Mouse (Mus musculus): ENCODE results near the gene Cks1b. TPM values are rescaled to one million over a fixed set of nuclear protein-coding genes. Genes with fewer than 3 reads are reported as not detected.

Gene Cks1b
- polyA plus RNA-seq, 1 experiment from 2014 or later = 356 TPM

- 97% methylated on average over 8 of the region's 8 CpGs for WGBS
- Histone ChIP-seq H3K4me2 (peak overlapping the region; percentile 50; the same call in 1 of the 2 replicates), H3K4me3 (no peak overlapping the region), H3K27me3 (replicated peaks) (no peaks in the 10 kb centered on the region), H3K9ac (no peak overlapping the region; the same call in 1 of the 2 replicates), H3K9me3 (replicated peaks) (0 out of 2 replicates have a peak, but pooled peaks cover 4% of the 10 kb centered on the region), H3K27ac (ENCODE audit: poor library complexity, severe bottlenecking) (no peak overlapping the region), H3K4me1 (replicated peaks) (peaks cover 21% of the 10 kb centered on the region), H3K36me3 (peaks cover 33% of the 10 kb centered on the region)
- no peak for ATAC-seq (ENCODE audit: insufficient number of reproducible peaks, low FRiP score)
These were observed 2.0 kb downstream of the Cks1b start for GRCm38 (mm10) chr3:89416158-89416557.

- Histone ChIP-seq H3K4me3 (peak within 1 kb of the TSS; percentile 65), H3K4me2 (peak within 1 kb of the TSS; percentile 75), H3K4me1 (replicated peaks) (peaks cover 16% of the 10 kb centered on the region), H3K36me3 (peaks cover 54% of the 10 kb centered on the region), H3K27me3 (replicated peaks) (no peaks in the 10 kb centered on the region), H3K9ac (peak within 1 kb of the TSS; percentile 68), H3K27ac (ENCODE audit: poor library complexity, severe bottlenecking) (peak within 1 kb of the TSS; percentile 40; the same call in 1 of the 2 replicates), H3K9me3 (replicated peaks) (0 out of 2 replicates have a peak, but pooled peaks cover 4% of the 10 kb centered on the region)
- peak; percentile 99 for ATAC-seq (ENCODE audit: insufficient number of reproducible peaks, low FRiP score)
- WGBS = 5% methylated on average over 28 of the region's 28 CpGs
These were observed 6.4 kb downstream of the Cks1b start, which contains the start of gene Flad1 for GRCm38 (mm10) chr3:89411490-89412393. Gene Flad1, minus strand, starts transcription at chr3:89411870.

GRCm38 (mm10) chr3:89410864-89411263, 7.3 kb downstream of the Cks1b start:
- Histone ChIP-seq H3K9me3 (replicated peaks) (0 out of 2 replicates have a peak, but pooled peaks cover 4% of the 10 kb centered on the region), H3K27ac (ENCODE audit: poor library complexity, severe bottlenecking) (no peak overlapping the region), H3K4me2 (peak overlapping the region; percentile 75), H3K4me3 (peak overlapping the region; percentile 65), H3K4me1 (replicated peaks) (peaks cover 11% of the 10 kb centered on the region), H3K36me3 (peaks cover 47% of the 10 kb centered on the region), H3K9ac (peak overlapping the region; percentile 68), H3K27me3 (replicated peaks) (no peaks in the 10 kb centered on the region)
- no peak for ATAC-seq (ENCODE audit: insufficient number of reproducible peaks, low FRiP score)
- WGBS = 79% methylated on average over 10 of the region's 10 CpGs

GRCm38 (mm10) chr3:89409701-89410100, 8.5 kb downstream of the Cks1b start:
- Histone ChIP-seq H3K4me3 (no peak overlapping the region), H3K36me3 (peaks cover 41% of the 10 kb centered on the region), H3K9ac (no peak overlapping the region), H3K27me3 (replicated peaks) (no peaks in the 10 kb centered on the region), H3K27ac (ENCODE audit: poor library complexity, severe bottlenecking) (no peak overlapping the region), H3K4me1 (replicated peaks) (peaks cover 11% of the 10 kb centered on the region), H3K9me3 (replicated peaks) (0 out of 2 replicates have a peak, but pooled peaks cover 2% of the 10 kb centered on the region), H3K4me2 (no peak overlapping the region)
- no peak for ATAC-seq (ENCODE audit: insufficient number of reproducible peaks, low FRiP score)
- 89% methylated on average over 3 of the region's 3 CpGs for WGBS

- no peak for ATAC-seq (ENCODE audit: insufficient number of reproducible peaks, low FRiP score)
- WGBS = 52% methylated on average over 16 of the region's 16 CpGs
- Histone ChIP-seq H3K9me3 (replicated peaks) (no peaks in the 10 kb centered on the region), H3K27ac (ENCODE audit: poor library complexity, severe bottlenecking) (no peak overlapping the region), H3K27me3 (replicated peaks) (no peaks in the 10 kb centered on the region), H3K9ac (no peak overlapping the region), H3K4me2 (peak overlapping the region; percentile 11; the same call in 1 of the 2 replicates), H3K36me3 (peaks cover 40% of the 10 kb centered on the region), H3K4me3 (no peak overlapping the region), H3K4me1 (replicated peaks) (peaks cover 11% of the 10 kb centered on the region)
These were observed 9.7 kb downstream of the Cks1b start for GRCm38 (mm10) chr3:89408448-89408847.

- Histone ChIP-seq H3K27ac (ENCODE audit: poor library complexity, severe bottlenecking) (no peak overlapping the region), H3K4me3 (no peak overlapping the region), H3K9me3 (replicated peaks) (no peaks in the 10 kb centered on the region), H3K36me3 (peaks cover 51% of the 10 kb centered on the region), H3K9ac (no peak overlapping the region), H3K27me3 (replicated peaks) (no peaks in the 10 kb centered on the region), H3K4me2 (no peak overlapping the region), H3K4me1 (replicated peaks) (peaks cover 11% of the 10 kb centered on the region)
- ATAC-seq (ENCODE audit: insufficient number of reproducible peaks, low FRiP score) = no peak
- WGBS = 89% methylated on average over 6 of the region's 6 CpGs
These were observed 11.3 kb downstream of the Cks1b start for GRCm38 (mm10) chr3:89406887-89407286.

- H3K4me3 ChIP-seq = no peak within 1 kb of the TSS
- H3K27ac ChIP-seq (ENCODE audit: poor library complexity, severe bottlenecking) = no peak within 1 kb of the TSS
- H3K4me2 ChIP-seq = no peak within 1 kb of the TSS
- H3K4me1 ChIP-seq (replicated peaks) = no peaks in the 10 kb centered on the region
- no peak for ATAC-seq (ENCODE audit: insufficient number of reproducible peaks, low FRiP score)
- WGBS = 75% methylated on average over 5 of the region's 5 CpGs
- H3K9ac ChIP-seq = no peak within 1 kb of the TSS
- H3K9me3 ChIP-seq (replicated peaks) = no peaks in the 10 kb centered on the region
- H3K36me3 ChIP-seq = peaks cover 52% of the 10 kb centered on the region
- no peaks in the 10 kb centered on the region for H3K27me3 ChIP-seq (replicated peaks)
These were observed 15.5 kb downstream of the Cks1b start, which contains the start of gene Lenep for GRCm38 (mm10) chr3:89402693-89403092. Gene Lenep, minus strand, starts transcription at chr3:89402793.

GRCm38 (mm10) chr3:89401329-89401728, 16.9 kb downstream of the Cks1b start:
- no peak overlapping the region for H3K4me2 ChIP-seq
- WGBS = 86% methylated on average over 7 of the region's 7 CpGs
- H3K9me3 ChIP-seq (replicated peaks) = no peaks in the 10 kb centered on the region
- no peak for ATAC-seq (ENCODE audit: insufficient number of reproducible peaks, low FRiP score)
- no peak overlapping the region for H3K9ac ChIP-seq
- H3K27ac ChIP-seq (ENCODE audit: poor library complexity, severe bottlenecking) = no peak overlapping the region
- peaks cover 43% of the 10 kb centered on the region for H3K36me3 ChIP-seq
- no peaks in the 10 kb centered on the region for H3K27me3 ChIP-seq (replicated peaks)
- H3K4me1 ChIP-seq (replicated peaks) = peaks cover 7% of the 10 kb centered on the region
- no peak overlapping the region for H3K4me3 ChIP-seq

GRCm38 (mm10) chr3:89396654-89397005, 21.6 kb downstream of the Cks1b start:
- no peak for ATAC-seq (ENCODE audit: insufficient number of reproducible peaks, low FRiP score)
- Histone ChIP-seq H3K4me2 (peak overlapping the region; percentile 100), H3K9ac (peak overlapping the region; percentile 79), H3K27me3 (replicated peaks) (no peaks in the 10 kb centered on the region), H3K4me1 (replicated peaks) (peaks cover 22% of the 10 kb centered on the region), H3K36me3 (peaks cover 10% of the 10 kb centered on the region), H3K4me3 (peak overlapping the region; percentile 78), H3K27ac (ENCODE audit: poor library complexity, severe bottlenecking) (0 out of 2 replicates have a peak overlapping the region, but pooled peaks have one; percentile 93), H3K9me3 (replicated peaks) (no peaks in the 10 kb centered on the region)
- WGBS = 0% methylated on average over 4 of the region's 4 CpGs

- H3K36me3 ChIP-seq = peaks cover 4% of the 10 kb centered on the region
- peak overlapping the region; percentile 93 for H3K27ac ChIP-seq (ENCODE audit: poor library complexity, severe bottlenecking)
- WGBS = under 1% methylated on average over 32 of the region's 44 CpGs
- peak overlapping the region; percentile 78 for H3K4me3 ChIP-seq
- H3K4me2 ChIP-seq = peak overlapping the region; percentile 100
- H3K27me3 ChIP-seq (replicated peaks) = no peaks in the 10 kb centered on the region
- peak overlapping the region; percentile 79 for H3K9ac ChIP-seq
- H3K9me3 ChIP-seq (replicated peaks) = no peaks in the 10 kb centered on the region
- no peak for ATAC-seq (ENCODE audit: insufficient number of reproducible peaks, low FRiP score)
- H3K4me1 ChIP-seq (replicated peaks) = peaks cover 28% of the 10 kb centered on the region
These were observed 22.2 kb downstream of the Cks1b start for GRCm38 (mm10) chr3:89395806-89396653.
